Mouse (Mus musculus): ENCODE measurements around the gene Mpc1.
"Not testable (repeated sequence)": the region's sequence is repeated elsewhere in the genome, so short reads cannot be mapped to it uniquely, and the experiment has no call there.

Mpc1 gene

DNA sequence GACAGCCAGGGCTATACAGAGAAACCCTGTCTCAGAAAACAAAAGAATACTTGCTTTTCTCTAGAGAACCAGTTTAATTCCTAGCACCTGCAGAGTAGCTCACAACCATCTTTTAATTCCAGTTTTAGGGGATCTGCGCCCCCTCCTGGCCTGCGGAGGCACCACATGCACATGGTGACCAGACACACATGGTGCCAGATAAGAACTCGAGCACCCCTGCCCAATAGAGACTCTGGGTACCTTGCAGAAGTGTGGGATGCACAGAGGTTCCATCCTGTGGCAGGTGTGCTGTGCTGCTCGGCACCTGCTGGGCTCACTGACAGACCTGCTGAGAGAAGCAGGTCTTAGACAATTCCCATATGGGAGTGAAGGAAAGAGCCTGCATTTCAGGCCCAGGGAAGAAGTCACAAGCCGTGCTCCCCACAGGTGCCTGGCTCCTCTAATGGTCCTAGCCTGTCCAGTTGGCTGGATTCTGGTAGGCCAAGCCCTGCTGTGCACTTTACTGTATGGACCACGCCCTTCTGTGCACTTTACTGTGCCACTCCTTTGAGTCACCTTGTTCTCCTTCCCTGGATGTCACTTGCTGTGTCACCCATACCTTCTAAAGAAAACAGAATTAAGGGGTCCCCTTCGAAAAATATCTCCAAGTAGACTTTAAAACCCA lies 45.9 kb downstream of the Mpc1 start:
- DNase-seq (ENCODE audit: low read depth, low spot score): no peak

DNA sequence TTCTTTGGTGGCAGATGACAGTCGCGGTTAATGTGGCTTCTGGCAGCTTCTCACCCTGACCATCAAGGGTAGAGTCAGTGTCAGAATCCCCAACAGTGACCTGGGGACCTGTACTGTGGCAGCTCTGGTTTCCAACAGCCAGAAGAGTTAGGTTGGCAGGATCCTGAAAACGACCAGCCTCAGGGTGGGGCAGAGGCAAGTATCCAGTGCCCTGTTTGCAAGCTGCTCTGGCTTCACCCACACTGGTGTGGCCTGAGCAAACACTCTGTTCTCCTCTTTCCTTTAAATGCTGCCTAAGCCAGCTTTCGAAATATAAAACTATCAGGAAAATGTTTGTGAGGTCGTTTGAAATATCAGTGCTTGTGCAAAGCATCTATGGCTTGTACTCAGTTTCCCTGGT lies 47.9 kb downstream of the Mpc1 start:
- DNase-seq (ENCODE audit: low read depth, low spot score): no peak

DNA sequence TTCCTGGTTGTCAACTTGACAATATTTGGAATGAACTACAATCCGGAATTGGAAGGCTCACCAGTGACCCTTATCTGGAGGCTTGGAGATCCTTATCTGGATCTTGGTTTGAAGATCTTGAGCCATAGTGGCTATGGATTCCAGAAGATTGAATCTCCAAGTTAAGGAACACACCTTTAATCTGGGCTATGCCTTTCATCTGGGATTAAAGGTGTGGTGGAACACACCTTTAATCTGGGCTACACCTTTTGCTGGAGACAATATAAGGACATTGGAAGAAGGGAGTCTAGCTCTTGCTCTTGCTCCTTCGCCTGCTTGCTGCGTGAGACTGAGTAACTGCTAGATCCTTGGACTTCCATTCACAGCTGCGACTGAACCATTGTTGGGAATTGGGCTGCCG lies 54.5 kb downstream of the Mpc1 start, which contains the start of gene Prr18:
Gene Prr18, plus strand, starts transcription at position 301 of the 400 bp plus-strand sequence.
- DNase-seq (ENCODE audit: low read depth, low spot score): not testable (repeated sequence)

DNA sequence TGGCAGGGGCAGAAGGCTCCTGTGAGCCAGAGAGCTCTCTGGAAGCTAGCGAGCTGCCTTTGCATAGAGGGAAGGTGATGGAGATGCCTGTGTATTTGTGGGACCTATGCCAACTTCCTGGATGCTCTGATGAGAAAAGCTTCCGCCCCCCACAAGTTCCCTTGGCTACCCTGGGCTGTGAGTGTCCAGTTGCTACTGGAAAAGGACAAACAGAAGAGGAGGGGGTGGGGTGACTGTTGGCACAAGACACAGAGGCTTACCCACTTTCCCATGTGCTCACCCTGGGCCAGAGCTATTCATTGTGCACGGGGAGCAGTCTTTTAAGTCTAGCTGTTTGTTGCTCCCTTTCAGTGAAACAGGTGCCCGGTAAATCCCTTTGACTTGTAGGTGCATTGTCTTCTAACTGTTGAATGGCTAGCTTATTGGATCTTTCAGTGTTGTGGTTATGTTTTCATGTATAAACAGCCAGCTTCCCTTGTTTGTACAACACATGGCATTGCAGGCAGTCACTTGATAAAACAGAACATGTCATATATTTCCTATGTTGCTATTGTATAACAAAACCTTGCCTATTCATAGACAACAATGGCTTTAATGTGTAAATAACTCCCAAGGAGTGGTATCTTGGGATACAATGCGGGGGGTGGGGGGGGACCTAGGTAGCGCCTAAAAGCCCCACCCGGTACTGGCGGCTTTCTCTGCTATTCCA lies 57.1 kb downstream of the Mpc1 start:
- DNase-seq (ENCODE audit: low read depth, low spot score): no peak

DNA sequence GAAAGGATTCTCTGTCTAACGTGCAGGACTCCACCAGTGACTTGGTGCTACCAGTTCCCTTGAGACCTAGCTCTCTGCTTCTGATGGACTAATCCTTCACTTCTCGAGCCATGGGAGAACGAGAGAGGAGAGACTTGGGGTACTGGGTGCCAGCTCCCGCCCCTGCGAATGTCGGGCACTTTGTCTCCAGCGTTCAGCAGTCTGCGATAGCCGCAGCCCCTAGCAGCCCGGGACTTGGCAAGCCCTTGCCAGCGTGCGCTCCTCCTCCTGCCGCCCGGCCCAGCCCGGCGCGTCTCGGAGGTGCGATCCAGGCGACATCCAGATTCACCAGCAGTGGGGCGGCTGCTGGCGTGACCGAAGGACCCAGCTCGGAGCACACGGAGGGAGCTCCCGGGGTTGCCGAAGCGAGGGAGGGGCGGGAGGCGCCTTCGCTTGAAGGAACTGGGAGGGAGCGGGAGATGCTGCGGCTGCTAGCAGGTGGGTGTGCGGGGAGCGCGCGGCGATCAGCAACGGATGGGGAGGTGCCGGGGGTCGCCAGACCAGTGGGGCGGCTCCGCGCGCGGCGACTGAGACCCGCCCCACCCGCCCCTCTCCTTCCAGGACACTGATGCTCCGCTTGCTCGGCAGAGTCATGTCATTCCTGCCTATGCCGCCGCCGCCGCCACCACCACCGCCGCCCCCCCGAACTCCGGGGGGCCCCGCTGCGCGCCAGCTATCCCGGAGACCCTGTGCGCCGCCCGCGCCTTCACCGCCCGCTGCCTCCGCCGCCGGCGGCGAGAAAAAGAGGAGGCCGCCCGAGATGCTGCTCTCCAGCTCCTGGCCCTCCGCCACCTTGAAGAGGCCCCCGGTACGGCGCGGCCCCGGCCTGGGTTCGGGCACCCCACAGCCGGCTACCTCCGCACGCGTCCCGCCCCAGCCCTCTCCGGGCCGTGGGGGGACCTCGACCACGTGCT lies 58.0 kb downstream of the Mpc1 start:
- no peak for DNase-seq (ENCODE audit: low read depth, low spot score)

DNA sequence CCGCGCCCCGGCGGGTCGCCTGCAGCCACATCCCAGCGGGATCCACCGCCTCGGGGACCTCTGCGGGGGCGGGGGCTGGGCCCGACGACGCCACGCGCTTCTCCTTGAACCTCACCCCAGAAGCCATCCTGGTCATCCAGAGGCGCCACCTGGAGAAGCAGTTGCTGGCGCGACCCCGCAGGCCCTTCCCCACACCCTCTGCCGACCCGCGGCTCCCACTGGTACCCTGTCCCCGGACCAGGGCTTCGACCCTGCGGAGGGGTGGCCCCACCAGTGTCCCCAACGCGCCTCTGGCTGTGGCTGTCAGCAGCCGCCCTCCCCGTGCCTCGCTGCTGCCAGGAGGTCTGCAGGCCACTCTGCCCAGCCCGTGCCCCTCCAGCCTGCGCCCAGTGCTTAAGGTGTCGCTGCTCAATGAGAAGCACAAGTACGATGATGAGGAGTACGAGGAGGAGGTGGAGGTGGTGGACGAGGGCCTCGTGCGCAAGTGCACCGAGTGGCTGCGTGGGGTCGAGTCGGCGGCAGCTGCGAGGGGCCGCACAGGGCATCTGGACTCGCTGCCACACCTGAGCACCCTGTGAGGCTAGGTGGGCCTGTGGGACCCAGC lies 58.8 kb downstream of the Mpc1 start:
- no peak for DNase-seq (ENCODE audit: low read depth, low spot score)

DNA sequence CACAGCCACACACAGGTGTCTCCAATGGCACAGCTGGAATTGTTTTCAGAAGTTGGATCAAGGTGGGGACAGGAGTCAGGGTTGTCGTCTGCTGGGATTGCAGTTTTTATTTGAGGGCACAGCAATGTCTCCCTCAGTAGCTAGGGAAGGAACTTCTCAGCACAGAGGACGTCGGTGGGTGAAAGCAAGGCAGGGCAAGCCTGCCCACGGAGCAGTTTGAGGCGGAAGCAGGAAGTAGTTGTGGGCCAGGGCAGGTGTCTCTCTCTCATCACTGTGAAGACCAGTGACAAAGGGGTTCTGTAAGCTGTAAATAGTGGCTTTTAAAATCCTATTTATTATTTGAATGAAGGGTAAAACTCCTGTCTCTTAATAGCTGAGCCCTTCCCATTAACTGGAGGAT lies 60.0 kb downstream of the Mpc1 start:
- no peak for DNase-seq (ENCODE audit: low read depth, low spot score)

DNA sequence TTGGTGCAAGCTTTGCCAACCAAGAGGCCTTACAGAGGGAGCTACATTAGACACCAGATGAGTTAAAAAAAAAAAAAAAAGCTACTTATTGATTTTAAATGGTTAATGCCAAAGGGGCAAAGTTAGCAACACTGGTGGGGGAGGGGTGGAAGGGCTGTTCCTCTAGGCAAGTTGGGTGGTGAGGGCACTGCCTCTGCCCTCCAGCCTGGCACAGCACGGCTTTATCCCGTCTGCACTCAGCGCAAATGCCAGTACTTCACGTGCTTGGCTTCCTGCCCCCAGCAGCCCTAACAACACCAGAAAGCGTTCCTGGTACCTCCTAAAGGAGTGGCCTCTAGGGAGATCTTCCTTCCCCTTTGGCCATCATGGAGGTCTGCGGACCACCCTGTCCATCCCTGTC lies 60.7 kb downstream of the Mpc1 start:
- no peak for DNase-seq (ENCODE audit: low read depth, low spot score)
